Mouse (Mus musculus) spleen, embryonic (tissue): Measurements from ENCODE around the gene Tnfrsf22.

ENCODE experiments used
- CTCF ChIA-PET: fragments of 350-600 bp; sonication (Branson Sonifier 250); formaldehyde crosslinking; loops from one replicate; lab custom pipeline; 2022; lab: Charles Lee

The Tnfrsf22 gene

GRCm38 (mm10) chr7:143636674-143637073 is 12.8 kb downstream of the Tnfrsf22 start:
- CTCF ChIA-PET: no interaction called here

- CTCF ChIA-PET: no interaction called here
These were observed 18.0 kb downstream of the Tnfrsf22 start for GRCm38 (mm10) chr7:143631503-143631902.

GRCm38 (mm10) chr7:143629501-143629900 is 20.0 kb downstream of the Tnfrsf22 start:
- CTCF ChIA-PET: no interaction called here

GRCm38 (mm10) chr7:143628540-143628939 is 20.9 kb downstream of the Tnfrsf22 start, which contains the start of gene Tnfrsf26:
Gene Tnfrsf26 (minus strand): TSS chr7:143628722.
- CTCF ChIA-PET: no interaction called here

- CTCF ChIA-PET: interaction anchor here (0.6 kb wide), 1 partner anchor 695 kb away, joined by 22 read pairs; no protein-coding TSS in a partner anchor
These were observed 21.7 kb downstream of the Tnfrsf22 start for GRCm38 (mm10) chr7:143627555-143628286.

- CTCF ChIA-PET: interaction anchor here (0.7 kb wide), 2 partner anchors 13 to 17 kb away, joined by 7 to 8 read pairs; no protein-coding TSS in a partner anchor
These were observed 23.3 kb downstream of the Tnfrsf22 start for GRCm38 (mm10) chr7:143626178-143626577.

- CTCF ChIA-PET: interaction anchor here (0.6 kb wide), 1 partner anchor 122 kb away, joined by 4 read pairs; no protein-coding TSS in a partner anchor
These were observed 24.3 kb downstream of the Tnfrsf22 start for GRCm38 (mm10) chr7:143625151-143625550.

- CTCF ChIA-PET: interaction anchor here (0.6 to 0.7 kb wide), 2 partner anchors 57 to 121 kb away, joined by 3 to 4 read pairs; no protein-coding TSS in a partner anchor
These were observed 24.9 kb downstream of the Tnfrsf22 start for GRCm38 (mm10) chr7:143624561-143624960.

GRCm38 (mm10) chr7:143620951-143621350 is 28.5 kb downstream of the Tnfrsf22 start:
- CTCF ChIA-PET: no interaction called here

GRCm38 (mm10) chr7:143614404-143615135 is 34.9 kb downstream of the Tnfrsf22 start:
- CTCF ChIA-PET: no interaction called here

GRCm38 (mm10) chr7:143612215-143612614 is 37.2 kb downstream of the Tnfrsf22 start:
- CTCF ChIA-PET: interaction anchor here (0.6 kb wide), 1 partner anchor 85 kb away, joined by 10 read pairs; no protein-coding TSS in a partner anchor

- CTCF ChIA-PET: no interaction called here
These were observed 44.1 kb downstream of the Tnfrsf22 start for GRCm38 (mm10) chr7:143605321-143605720.

- CTCF ChIA-PET: interaction anchor here (0.7 kb wide), 2 partner anchors 11 to 217 kb away, joined by 4 to 6 read pairs; no protein-coding TSS in a partner anchor
These were observed 44.6 kb downstream of the Tnfrsf22 start for GRCm38 (mm10) chr7:143604889-143605288.

GRCm38 (mm10) chr7:143601705-143602104 is 47.8 kb downstream of the Tnfrsf22 start:
- CTCF ChIA-PET: no interaction called here

GRCm38 (mm10) chr7:143600231-143600740 is 49.2 kb downstream of the Tnfrsf22 start:
- CTCF ChIA-PET: interaction anchor here (1.1 kb wide), 1 partner anchor 138 kb away, joined by 3 read pairs; no protein-coding TSS in a partner anchor

GRCm38 (mm10) chr7:143599428-143600230 is 49.8 kb downstream of the Tnfrsf22 start, which contains the start of gene Cars:
Gene Cars (minus strand): TSS chr7:143600090.
- CTCF ChIA-PET: interaction anchor here (0.8 kb wide), 1 partner anchor 164 kb away, joined by 3 read pairs; no protein-coding TSS in a partner anchor

- CTCF ChIA-PET: no interaction called here
These were observed 54.6 kb downstream of the Tnfrsf22 start for GRCm38 (mm10) chr7:143594865-143595264.

GRCm38 (mm10) chr7:143592255-143592654 is 57.2 kb downstream of the Tnfrsf22 start:
- CTCF ChIA-PET: no interaction called here

GRCm38 (mm10) chr7:143588006-143588405 is 61.5 kb downstream of the Tnfrsf22 start:
- CTCF ChIA-PET: interaction anchor here (0.8 kb wide), 1 partner anchor 31 kb away, joined by 3 read pairs; no protein-coding TSS in a partner anchor

GRCm38 (mm10) chr7:143587586-143587985 is 61.9 kb downstream of the Tnfrsf22 start:
- CTCF ChIA-PET: interaction anchor here (0.8 kb wide), 1 partner anchor 31 kb away, joined by 3 read pairs; no protein-coding TSS in a partner anchor
